Mouse (Mus musculus): ENCODE measurements around the gene Mettl21c.

Mettl21c gene

DNA sequence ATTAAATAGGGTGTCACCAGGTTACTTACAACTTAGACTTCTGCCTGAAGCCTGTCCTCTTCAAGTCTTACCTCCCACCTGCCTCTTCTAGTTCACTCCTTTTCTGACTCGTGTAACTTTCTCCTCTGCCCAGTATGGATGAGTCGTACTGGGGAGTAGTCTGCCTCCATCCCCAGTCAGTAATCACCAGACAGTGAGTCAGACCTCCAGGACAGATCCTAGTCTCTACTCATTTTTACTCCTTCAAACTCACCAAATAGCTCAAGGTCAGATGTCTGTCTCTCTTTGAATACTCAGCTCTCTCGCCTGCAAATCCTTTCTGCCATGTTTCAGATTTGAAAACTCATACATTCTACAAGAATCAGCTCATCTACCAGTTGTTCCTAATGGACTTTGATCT is 50.5 kb downstream of the Mettl21c start:
- TF ChIP-seq GATA4 (IDR thresholded peaks at IDR 0.05; ENCODE audit: insufficient replicate concordance, low read length), result no peak

DNA sequence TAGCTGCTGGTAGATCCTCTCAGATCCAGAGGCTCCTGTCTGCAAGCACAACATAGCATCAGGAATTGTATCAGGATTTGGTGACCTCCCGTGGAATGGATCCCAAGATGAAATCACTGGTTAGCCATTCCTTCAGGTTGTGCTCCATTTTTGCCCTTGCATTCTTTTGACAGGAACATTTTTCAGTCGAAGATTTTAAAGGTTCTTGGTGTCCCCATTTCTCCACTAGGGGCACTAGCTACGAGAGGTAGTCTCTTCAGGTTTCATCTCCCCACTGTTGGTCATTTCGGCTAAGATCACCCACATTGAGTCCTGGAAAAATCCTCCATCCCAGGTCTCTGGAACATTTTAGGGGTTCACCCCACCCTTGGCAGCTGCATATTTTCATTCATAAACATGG is 53.1 kb downstream of the Mettl21c start:
- TF ChIP-seq GATA4 (IDR thresholded peaks at IDR 0.05; ENCODE audit: insufficient replicate concordance, low read length), result no peak

DNA sequence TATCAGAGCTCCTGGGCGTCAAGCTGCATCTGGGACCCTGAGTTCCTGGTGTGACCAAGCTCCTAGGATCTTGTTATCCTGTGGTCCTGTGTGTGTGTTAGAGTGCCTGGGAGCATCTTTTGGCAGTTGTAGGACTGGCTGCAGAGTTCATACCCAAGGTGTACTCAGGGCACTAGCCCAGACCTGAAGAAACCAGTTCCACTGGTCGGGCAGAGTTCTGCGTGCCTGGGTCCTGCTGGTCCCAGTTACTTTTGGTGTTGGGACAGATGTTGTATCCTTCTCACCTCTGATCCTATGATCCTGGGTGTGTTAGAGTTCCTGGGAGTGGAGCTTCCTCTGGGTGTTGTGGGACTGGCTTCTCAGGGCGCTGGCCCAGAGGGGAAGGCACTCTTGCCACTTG is 55.5 kb downstream of the Mettl21c start:
- no peak for TF ChIP-seq GATA4 (IDR thresholded peaks at IDR 0.05; ENCODE audit: insufficient replicate concordance, low read length)

Measured in liver, adult (tissue).